Mouse (Mus musculus) heart, embryonic 10.5 days (tissue): ENCODE results near the gene Cers5. TPM values are rescaled to one million over a fixed set of nuclear protein-coding genes. Genes with fewer than 3 reads are reported as not detected.

Source experiments
- DNase-seq: peaks from one replicate; pipeline ENCODE4 v3.0.0-alpha.2; 2017; ENCODE audit warnings: low spot score
- H3K27ac ChIP-seq: fragments of 300-500 bp; sonication (generic); 2 replicates; pipeline ENCODE4 v1.5.1; 2016; ENCODE audit warnings: mild to moderate bottlenecking
- H3K27me3 ChIP-seq: fragments of 300-500 bp; sonication (generic); 2 replicates; pipeline ENCODE4 v1.6.1; 2016; ENCODE audit warnings: mild to moderate bottlenecking; ENCODE audit not compliant: poor library complexity, insufficient read depth, severe bottlenecking
- H3K36me3 ChIP-seq: fragments of 300-500 bp; sonication (generic); 2 replicates; pipeline ENCODE4 v1.6.1; 2016; ENCODE audit warnings: mild to moderate bottlenecking, moderate library complexity
- H3K4me1 ChIP-seq: fragments of 300-500 bp; sonication (generic); 2 replicates; pipeline ENCODE4 v1.6.1; 2016; ENCODE audit warnings: mild to moderate bottlenecking
- H3K4me3 ChIP-seq: fragments of 300-500 bp; sonication (generic); 2 replicates; pipeline ENCODE4 v1.5.1; 2016; ENCODE audit warnings: mild to moderate bottlenecking, moderate library complexity
- H3K9me3 ChIP-seq: fragments of 300-500 bp; sonication (generic); 2 replicates; pipeline ENCODE4 v1.6.1; 2016; ENCODE audit warnings: mild to moderate bottlenecking, moderate library complexity
- WGBS: fragments of 180-500 bp; shearing (Covaris S2); methylation state at CpG from one replicate; pipeline ENCODE4 v1.1.7; 2016; 5-methylcytosine and 5-hydroxymethylcytosine counted together
- polyA plus RNA-seq: library from polyadenylated mRNA; unstranded; fragments of >200 nt; fragmentation: Nextera tagmentation; extraction: Ambion mirVana; gene quantifications from 2 replicates; pipeline ENCODE4 v1.2.1, GENCODE M21; 2016

Cers5 gene
- polyA plus RNA-seq, 1 experiment from 2014 or later = 56.5 TPM

GRCm38 (mm10) chr15:99690924-99691323 lies 81.8 kb downstream of the Cers5 start:
- no peaks in the 10 kb centered on the region for H3K36me3 ChIP-seq
- H3K27me3 ChIP-seq = peaks cover 43% of the 10 kb centered on the region
- no peaks in the 10 kb centered on the region for H3K9me3 ChIP-seq
- peaks cover 29% of the 10 kb centered on the region for H3K4me1 ChIP-seq
- peak overlapping the region; percentile 22; the same call in 1 of the 2 replicates for H3K27ac ChIP-seq
- no peak for DNase-seq
- no peak overlapping the region for H3K4me3 ChIP-seq
- WGBS = 6% methylated on average over 4 of the region's 4 CpGs

- no peak overlapping the region for H3K4me3 ChIP-seq
- no peaks in the 10 kb centered on the region for H3K9me3 ChIP-seq
- peaks cover 45% of the 10 kb centered on the region for H3K27me3 ChIP-seq
- DNase-seq = no peak
- H3K27ac ChIP-seq = no peak overlapping the region
- 8% methylated on average over 4 of the region's 4 CpGs for WGBS
- H3K36me3 ChIP-seq = no peaks in the 10 kb centered on the region
- H3K4me1 ChIP-seq = peaks cover 16% of the 10 kb centered on the region
These were observed 84.0 kb downstream of the Cers5 start for GRCm38 (mm10) chr15:99688712-99689111.

Other genes with a start within 250 kb of the Cers5 start
- 0.59 and 0.68 TPM in 2 replicates for gene Faim2, start 244.7 kb downstream of the Cers5 start, polyA plus RNA-seq
- 0.15 TPM in 1 of 2 replicates, not detected in the other for gene Aqp2, start 193.8 kb downstream of the Cers5 start, polyA plus RNA-seq
- gene Aqp5, start 182.1 kb downstream of the Cers5 start, polyA plus RNA-seq = 3.5 and 5.3 TPM in 2 replicates
- 0.06 TPM in 1 of 2 replicates, not detected in the other for gene Aqp6, start 171.5 kb downstream of the Cers5 start, polyA plus RNA-seq
- gene Racgap1, start 121.2 kb downstream of the Cers5 start, polyA plus RNA-seq = 138 TPM in 2 replicates
- 3.2 and 5.2 TPM in 2 replicates for gene Asic1, start 102.5 kb downstream of the Cers5 start, polyA plus RNA-seq
- 31.1 and 45.5 TPM in 2 replicates for gene Smarcd1, start 70.8 kb downstream of the Cers5 start, polyA plus RNA-seq
- not detected in 2 replicates for gene Gm17349, start 67.4 kb downstream of the Cers5 start, polyA plus RNA-seq
- 0.74 and 0.87 TPM in 2 replicates for gene Gpd1, start 55.4 kb downstream of the Cers5 start, polyA plus RNA-seq
- gene Cox14, start 47.3 kb downstream of the Cers5 start, polyA plus RNA-seq = 164 and 187 TPM in 2 replicates
- 25.9 and 29.4 TPM in 2 replicates for gene Lima1, start 102.6 kb upstream of the Cers5 start, polyA plus RNA-seq
- 0.05 TPM in 1 of 2 replicates, not detected in the other for gene Fam186a, start 194.2 kb upstream of the Cers5 start, polyA plus RNA-seq
- gene Larp4, start 197.2 kb upstream of the Cers5 start, polyA plus RNA-seq = 36.3 and 41.2 TPM in 2 replicates